Mouse (Mus musculus) testis, postnatal 10 days (tissue): ENCODE results near the gene Frat2.
A peak's percentile ranks its signal among the peaks of the same experiment; 100 is the strongest.

Experiments used
- DNase-seq: peaks from one replicate; pipeline ENCODE4 v3.0.0; 2021; ENCODE audit warnings: low spot score

The Frat2 gene

DNA sequence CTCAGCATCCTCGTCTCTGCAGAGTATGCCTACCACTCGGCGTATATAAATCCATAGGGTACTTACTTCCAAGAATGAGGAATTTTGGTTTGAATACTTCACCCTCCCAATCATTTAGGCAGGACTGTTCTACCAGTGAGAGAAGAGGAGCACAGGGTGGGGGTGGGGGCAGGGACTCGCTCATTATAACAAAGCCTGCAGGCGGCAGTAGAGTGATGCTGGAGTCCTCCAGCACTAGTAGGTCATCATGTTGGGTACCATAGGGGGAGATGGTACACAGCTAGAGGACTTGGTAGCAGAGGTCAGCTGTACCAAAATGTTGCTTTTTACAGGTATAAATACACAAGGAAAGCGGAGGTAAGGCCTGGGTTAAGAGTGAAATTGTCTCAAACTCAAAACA, 3.6 kb downstream of the Frat2 start:
- DNase-seq = no peak

DNA sequence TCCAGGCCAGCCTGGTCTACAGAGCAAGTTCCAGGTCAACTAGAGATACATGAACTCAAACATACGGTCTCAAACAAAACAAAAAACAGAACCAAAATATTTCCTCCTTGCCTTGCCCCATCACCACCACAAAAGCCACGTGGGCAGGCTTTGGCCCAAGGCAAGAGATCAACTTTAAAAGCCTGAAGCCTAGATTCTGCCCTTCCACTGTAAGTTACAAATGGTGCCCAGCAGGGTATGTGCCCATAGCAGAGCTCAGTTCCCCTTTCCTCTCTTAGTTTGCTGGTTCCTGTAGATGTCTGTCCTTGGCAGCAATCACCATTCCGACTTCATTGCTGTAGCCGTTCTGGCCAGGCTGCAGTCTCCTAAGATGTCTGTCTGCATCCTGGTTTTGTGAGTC, 5.2 kb downstream of the Frat2 start:
- no peak for DNase-seq

GRCm38 (mm10) chr19:41842196-41842595, 5.7 kb downstream of the Frat2 start:
- DNase-seq = no peak

DNA sequence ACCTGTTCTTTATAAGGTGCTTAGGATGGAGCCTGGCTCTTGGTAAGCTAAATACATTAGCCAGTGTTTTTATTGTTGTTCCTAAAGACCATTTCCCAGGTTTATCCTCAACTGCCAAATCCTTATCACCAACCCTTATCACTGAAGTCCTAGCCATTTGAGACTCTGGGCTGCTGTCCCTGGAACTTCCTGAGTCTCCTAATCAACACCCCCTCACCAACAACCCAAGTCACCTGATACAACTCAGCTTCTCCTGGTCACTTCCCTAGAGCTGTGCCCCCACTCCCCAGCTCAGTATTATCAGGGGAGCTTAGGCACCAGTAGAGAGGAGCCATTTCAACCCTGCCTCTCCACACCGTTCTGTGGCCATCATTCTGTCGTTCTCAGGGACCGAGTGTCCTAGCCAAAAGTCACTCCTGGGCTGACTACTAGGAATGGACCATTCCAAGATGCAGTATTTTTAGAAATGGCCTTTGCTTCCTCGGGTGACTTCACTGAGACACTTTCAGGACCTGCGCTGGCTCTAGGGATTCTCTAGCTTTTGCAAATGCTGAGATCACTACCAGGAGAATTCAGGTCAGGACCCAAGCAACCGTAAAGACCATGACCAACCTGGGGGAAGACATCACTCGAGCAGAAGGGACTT, 6.7 kb downstream of the Frat2 start:
- no peak for DNase-seq

DNA sequence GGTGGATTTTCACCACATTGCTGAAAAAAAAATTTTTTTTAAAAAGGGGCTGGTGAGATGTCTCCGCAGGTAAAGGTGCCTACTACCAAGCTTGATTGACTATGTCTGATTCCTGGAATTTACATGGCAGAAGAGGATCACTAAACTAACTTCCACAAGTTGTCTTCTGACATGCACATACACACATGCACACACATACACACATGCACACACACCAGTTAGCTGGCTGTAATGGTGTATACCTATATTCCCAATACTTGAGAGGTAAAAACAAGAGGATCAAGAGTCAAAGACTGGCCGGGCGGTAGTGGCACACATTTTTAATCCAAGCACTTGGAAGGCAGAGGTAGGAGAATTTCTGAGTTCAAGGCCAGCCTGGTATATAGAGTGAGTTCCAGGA, 8.2 kb downstream of the Frat2 start:
- no peak for DNase-seq

- no peak for DNase-seq
Measured at GRCm38 (mm10) chr19:41838808-41839207, 9.1 kb downstream of the Frat2 start.

DNA sequence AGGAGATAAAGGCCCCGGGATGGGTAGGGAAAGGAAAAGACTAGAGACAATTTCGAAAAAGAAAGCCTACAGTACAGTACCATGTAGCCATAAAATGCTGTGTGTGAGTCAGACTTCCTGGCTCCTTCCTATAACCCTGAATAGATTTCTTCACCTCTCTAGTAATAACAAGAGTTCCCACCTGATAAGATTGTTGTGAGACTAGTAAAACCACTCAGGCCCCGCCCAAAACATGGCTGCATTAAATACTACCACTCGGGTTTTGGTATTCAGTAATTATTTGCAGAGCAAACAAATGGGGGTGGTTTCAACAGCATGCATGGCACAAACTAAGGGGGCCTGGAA, 10.0 kb downstream of the Frat2 start:
- no peak for DNase-seq

GRCm38 (mm10) chr19:41837194-41837916, 10.6 kb downstream of the Frat2 start:
- no peak for DNase-seq

GRCm38 (mm10) chr19:41836719-41837118, 11.2 kb downstream of the Frat2 start:
- no peak for DNase-seq

DNA sequence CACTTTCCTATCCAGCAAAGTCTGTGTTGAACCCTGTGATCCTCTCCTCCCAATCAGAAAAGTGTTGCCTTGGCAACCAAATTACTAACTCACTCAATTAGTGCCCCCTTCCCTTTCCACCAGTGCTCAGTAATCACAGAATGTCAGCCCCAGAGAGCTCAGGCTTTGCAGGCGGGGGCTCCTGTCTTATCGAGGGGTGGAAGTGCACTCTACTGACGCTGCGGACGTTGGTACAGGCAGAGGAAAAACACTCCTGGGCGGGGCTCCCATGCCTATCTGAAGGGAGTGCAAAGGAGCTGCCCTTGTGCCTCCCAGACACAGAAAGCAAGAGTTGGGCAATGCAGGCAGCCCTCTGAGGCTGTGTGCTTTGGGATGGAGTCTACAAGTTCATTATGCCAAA, 12.1 kb downstream of the Frat2 start:
- peak; percentile 48 for DNase-seq

DNA sequence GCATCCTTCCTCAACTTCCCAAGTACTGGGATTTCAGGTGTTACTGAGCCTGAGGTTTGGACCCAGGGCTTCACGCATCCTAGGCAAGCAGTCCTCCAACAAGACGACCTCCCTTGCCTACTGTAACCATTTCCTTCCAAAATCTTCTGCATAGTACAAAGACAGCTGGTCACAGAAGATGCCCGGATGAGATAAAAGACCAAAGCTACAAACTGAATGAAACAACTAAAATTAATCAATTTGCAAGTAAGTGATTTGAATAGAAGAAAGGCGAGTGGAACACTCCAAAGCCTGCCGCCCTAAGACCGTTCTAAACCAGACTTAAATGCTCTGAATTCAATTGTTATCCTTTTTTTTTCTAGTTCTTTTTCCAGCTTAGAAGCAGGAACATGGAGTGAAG, 12.5 kb downstream of the Frat2 start:
- DNase-seq = no peak

GRCm38 (mm10) chr19:41832501-41833201, 15.3 kb downstream of the Frat2 start:
- no peak for DNase-seq

DNA sequence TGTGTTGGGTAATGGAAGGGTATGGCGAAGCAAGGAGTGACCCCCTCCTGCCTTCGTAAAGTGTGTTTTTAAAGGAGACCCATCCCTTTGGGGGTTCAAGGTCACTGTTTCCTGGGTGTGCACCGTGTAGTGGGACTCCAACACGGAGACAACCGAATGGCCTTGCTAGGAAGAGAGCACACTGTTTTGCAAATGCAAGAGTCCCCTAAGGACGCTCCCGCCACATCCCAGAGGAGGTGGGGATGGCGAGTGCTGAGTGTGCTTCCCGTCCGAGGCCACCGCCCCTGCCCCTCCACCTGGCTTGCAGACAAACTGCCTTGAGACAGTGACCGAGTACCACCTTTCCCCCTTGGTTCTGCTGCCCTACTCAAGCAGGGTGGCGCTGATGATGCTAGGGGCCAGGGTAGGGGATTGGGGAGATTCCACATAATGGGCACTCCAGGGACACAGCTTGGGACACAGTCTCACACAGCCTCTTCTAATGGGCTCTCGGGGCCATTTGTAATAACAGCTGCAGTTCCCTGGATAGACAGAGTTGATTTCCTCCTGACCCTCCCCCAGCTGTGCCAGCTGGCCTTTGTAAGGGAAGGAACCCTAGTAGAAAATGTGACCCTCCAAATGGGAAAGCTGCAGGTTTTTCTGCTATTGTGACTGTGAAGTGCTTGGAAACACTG, 16.1 kb downstream of the Frat2 start:
- no peak for DNase-seq

- DNase-seq = peak; percentile 54
Measured at GRCm38 (mm10) chr19:41831101-41831570, 16.8 kb downstream of the Frat2 start.

GRCm38 (mm10) chr19:41830106-41831031, 17.6 kb downstream of the Frat2 start:
- peak; percentile 76 for DNase-seq

- peak; percentile 86 for DNase-seq
Measured at GRCm38 (mm10) chr19:41829381-41830105, 18.4 kb downstream of the Frat2 start, which contains the start of gene Frat1. Gene Frat1, plus strand, starts transcription at chr19:41829970.

DNA sequence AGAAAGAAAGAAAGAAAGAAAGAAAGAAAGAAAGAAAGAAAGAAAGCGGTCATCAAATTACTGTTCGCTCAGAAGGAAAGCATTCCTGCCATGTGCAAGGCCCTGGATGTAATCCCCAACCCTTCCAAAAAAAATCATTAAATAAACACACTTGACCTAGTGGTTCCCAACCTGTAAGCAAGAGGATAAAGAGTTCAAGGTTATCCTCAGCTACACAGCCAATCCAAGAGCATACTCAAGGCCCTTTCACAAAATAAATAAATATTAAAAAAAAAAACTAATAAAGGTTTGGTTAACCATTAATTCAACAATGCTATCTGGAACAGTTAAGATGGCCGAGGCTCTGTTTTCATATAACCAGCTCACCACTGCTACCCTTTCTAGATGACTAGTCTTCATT, 19.0 kb downstream of the Frat2 start:
- no peak for DNase-seq

DNA sequence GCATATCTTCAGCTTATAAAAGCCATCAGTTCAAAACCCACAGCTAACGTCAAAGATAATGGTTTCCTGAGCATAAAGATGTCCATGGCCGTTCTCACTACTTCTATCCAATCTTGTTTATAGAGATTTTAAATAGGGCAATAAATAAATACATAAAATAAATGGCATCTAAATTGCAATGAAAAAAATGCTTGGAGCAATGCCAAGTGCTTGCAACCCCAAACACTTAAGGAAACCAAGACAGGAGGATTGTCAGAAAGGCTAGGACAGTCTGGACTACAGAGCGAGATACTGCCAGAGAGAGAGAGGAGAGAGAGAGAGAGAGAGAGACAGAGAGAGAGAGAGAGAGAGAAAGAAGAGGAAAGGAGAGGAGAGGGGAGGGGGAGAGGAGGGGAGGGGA, 21.4 kb downstream of the Frat2 start:
- DNase-seq = no peak

GRCm38 (mm10) chr19:41824950-41825349, 23.0 kb downstream of the Frat2 start:
- no peak for DNase-seq

DNA sequence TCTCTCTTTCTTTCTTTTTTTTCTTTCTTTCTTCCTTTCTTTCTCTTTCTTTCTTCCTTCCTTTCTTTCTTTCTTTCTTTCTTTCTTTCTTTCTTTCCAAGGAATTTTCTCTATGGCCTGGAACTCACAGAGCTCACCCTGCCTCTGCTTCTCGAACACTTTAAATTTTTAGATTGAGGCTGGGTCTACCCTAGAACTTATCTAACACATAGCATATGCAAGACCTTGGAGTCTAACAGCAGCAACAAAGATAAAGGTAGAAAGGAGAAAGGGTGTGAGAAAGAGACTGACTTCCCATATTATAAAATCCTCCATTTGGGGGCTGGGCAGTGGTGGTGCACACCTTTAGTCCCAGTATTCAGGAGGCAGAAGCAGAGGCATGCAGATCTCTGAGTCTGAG, 25.3 kb downstream of the Frat2 start:
- no peak for DNase-seq

DNA sequence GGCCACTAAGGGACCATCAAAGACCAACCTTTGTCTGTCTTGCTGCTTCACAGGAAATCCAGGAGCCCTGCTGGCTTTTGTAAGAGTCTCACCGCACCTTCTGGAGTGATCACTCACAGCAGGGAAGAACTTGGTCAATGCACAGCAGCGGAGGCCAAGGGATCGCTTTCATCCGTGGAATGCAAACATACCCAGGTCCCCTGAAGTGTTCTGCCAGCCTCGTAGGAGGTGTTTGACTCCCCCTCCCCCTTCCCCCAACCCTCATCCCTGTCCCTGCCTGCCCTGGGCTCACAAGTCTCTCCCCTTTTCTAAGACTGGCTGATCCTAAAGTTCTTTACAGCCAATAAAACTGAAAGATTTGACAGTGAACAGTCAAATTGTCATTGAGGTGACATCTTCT, 26.5 kb downstream of the Frat2 start:
- no peak for DNase-seq
